Mouse (Mus musculus) thymus, postnatal 14 days (tissue): ENCODE measurements at regions not wholly inside any gene's neighbourhood (a gene's known extent, or its start where the extent isn't known, plus 50 kb on each side); places are given as distances from the start of the nearest gene placed in this dataset.

Experiments
- DNase-seq: peaks from one replicate; pipeline ENCODE4 v3.0.0; 2021

GRCm38 (mm10) chr8:127820741-127821170 lies 537.6 kb upstream of the Nrp1 start:
- DNase-seq, result no peak

GRCm38 (mm10) chr8:127821646-127822045 lies 536.8 kb upstream of the Nrp1 start:
- DNase-seq, result no peak

GRCm38 (mm10) chr8:127825041-127825440 lies 533.4 kb upstream of the Nrp1 start:
- DNase-seq, result peak; percentile 60

- DNase-seq, result no peak
Observed at GRCm38 (mm10) chr8:127827826-127828225, 530.6 kb upstream of the Nrp1 start.

- no peak for DNase-seq
Observed at GRCm38 (mm10) chr8:127829659-127830058, 528.7 kb upstream of the Nrp1 start.

- no peak for DNase-seq
Observed at GRCm38 (mm10) chr8:127834006-127834405, 524.4 kb upstream of the Nrp1 start.

- no peak for DNase-seq
Observed at GRCm38 (mm10) chr8:127836410-127837206, 521.8 kb upstream of the Nrp1 start.

GRCm38 (mm10) chr8:127838311-127838710 lies 520.1 kb upstream of the Nrp1 start:
- DNase-seq, result no peak

- no peak for DNase-seq
Observed at GRCm38 (mm10) chr8:127847332-127848018, 510.9 kb upstream of the Nrp1 start.

GRCm38 (mm10) chr8:127849926-127850325 lies 508.5 kb upstream of the Nrp1 start:
- no peak for DNase-seq

GRCm38 (mm10) chr8:127855653-127856300 lies 502.6 kb upstream of the Nrp1 start:
- DNase-seq, result no peak

GRCm38 (mm10) chr8:127856351-127857135 lies 501.9 kb upstream of the Nrp1 start:
- no peak for DNase-seq

- DNase-seq, result no peak
Observed at GRCm38 (mm10) chr8:127859036-127859435, 499.4 kb upstream of the Nrp1 start.

- DNase-seq, result no peak
Observed at GRCm38 (mm10) chr8:127860376-127860775, 498.0 kb upstream of the Nrp1 start.

GRCm38 (mm10) chr8:127860891-127861290 lies 497.5 kb upstream of the Nrp1 start:
- no peak for DNase-seq

- no peak for DNase-seq
Observed at GRCm38 (mm10) chr8:127884641-127885040, 473.8 kb upstream of the Nrp1 start.

GRCm38 (mm10) chr8:127885211-127885610 lies 473.2 kb upstream of the Nrp1 start:
- no peak for DNase-seq

- no peak for DNase-seq
Observed at GRCm38 (mm10) chr8:127885831-127886230, 472.6 kb upstream of the Nrp1 start.

GRCm38 (mm10) chr8:127890729-127891128 lies 467.7 kb upstream of the Nrp1 start:
- DNase-seq, result no peak

GRCm38 (mm10) chr8:127894284-127894683 lies 464.1 kb upstream of the Nrp1 start:
- DNase-seq, result peak; percentile 6

- no peak for DNase-seq
Observed at GRCm38 (mm10) chr8:127908436-127908835, 450.0 kb upstream of the Nrp1 start.

- peak; percentile 5 for DNase-seq
Observed at GRCm38 (mm10) chr8:127909580-127909979, 448.8 kb upstream of the Nrp1 start.

- DNase-seq, result no peak
Observed at GRCm38 (mm10) chr8:127914086-127914485, 444.3 kb upstream of the Nrp1 start.
